Mouse (Mus musculus) forebrain, embryonic 16.5 days (tissue): ENCODE data around the gene Cd151. TPM values are rescaled to one million over a fixed set of nuclear protein-coding genes. Genes with fewer than 3 reads are reported as not detected.
A peak's percentile ranks its signal among the peaks of the same experiment; 100 is the strongest.

Source experiments
- ATAC-seq: fragments of 200-750 bp; cut with Nextera tagmentation; 2 replicates; pipeline ENCODE4 v1.8.0; 2017; ENCODE audit warnings: mild to moderate bottlenecking, moderate library complexity
- H3K27ac ChIP-seq: fragments of 300-500 bp; sonication (generic); 2 replicates; pipeline ENCODE4 v1.5.1; 2014; ENCODE audit warnings: low read length, control low read depth
- H3K27me3 ChIP-seq: fragments of 300-500 bp; sonication (generic); replicated peaks from 2 replicates; pipeline ENCODE4 v1.6.1; 2014; ENCODE audit warnings: low read length; ENCODE audit not compliant: control insufficient read depth, insufficient read depth
- H3K36me3 ChIP-seq: fragments of 300-500 bp; sonication (generic); 2 replicates; pipeline ENCODE4 v1.6.1; 2014; ENCODE audit not compliant: control insufficient read depth, insufficient read depth
- H3K4me1 ChIP-seq: fragments of 300-500 bp; sonication (generic); replicated peaks from 2 replicates; pipeline ENCODE4 v1.6.1; 2014; ENCODE audit warnings: low read length; ENCODE audit not compliant: control insufficient read depth, insufficient read depth
- H3K4me2 ChIP-seq: fragments of 300-500 bp; sonication (generic); 2 replicates; pipeline ENCODE4 v1.6.1; 2014; ENCODE audit warnings: mild to moderate bottlenecking, low read length, control low read depth
- H3K4me3 ChIP-seq: fragments of 300-500 bp; sonication (generic); replicated peaks from 2 replicates; pipeline ENCODE4 v1.5.1; 2014; ENCODE audit warnings: mild to moderate bottlenecking, low read length, control low read depth
- H3K9ac ChIP-seq: fragments of 300-500 bp; sonication (generic); replicated peaks from 2 replicates; pipeline ENCODE4 v1.6.1; 2014; ENCODE audit warnings: low read depth, low read length, control low read depth
- H3K9me3 ChIP-seq: fragments of 300-500 bp; sonication (generic); 2 replicates; pipeline ENCODE4 v1.6.1; 2016; ENCODE audit warnings: low read length; ENCODE audit not compliant: control insufficient read depth
- WGBS: fragments of 180-500 bp; shearing (Covaris S2); extraction: QIAGEN DNeasy Blood & Tissue Kit; methylation state at CpG from one replicate; pipeline ENCODE4 v1.1.7; 2014; 5-methylcytosine and 5-hydroxymethylcytosine counted together
- polyA plus RNA-seq: library from polyadenylated mRNA; unstranded; fragments of >200 nt; fragmentation: Nextera tagmentation; extraction: Ambion mirVana; gene quantifications from 2 replicates; pipeline ENCODE4 v1.2.1, GENCODE M21; 2015

Gene Cd151
- polyA plus RNA-seq, 1 experiment from 2014 or later = 20.8 TPM

DNA sequence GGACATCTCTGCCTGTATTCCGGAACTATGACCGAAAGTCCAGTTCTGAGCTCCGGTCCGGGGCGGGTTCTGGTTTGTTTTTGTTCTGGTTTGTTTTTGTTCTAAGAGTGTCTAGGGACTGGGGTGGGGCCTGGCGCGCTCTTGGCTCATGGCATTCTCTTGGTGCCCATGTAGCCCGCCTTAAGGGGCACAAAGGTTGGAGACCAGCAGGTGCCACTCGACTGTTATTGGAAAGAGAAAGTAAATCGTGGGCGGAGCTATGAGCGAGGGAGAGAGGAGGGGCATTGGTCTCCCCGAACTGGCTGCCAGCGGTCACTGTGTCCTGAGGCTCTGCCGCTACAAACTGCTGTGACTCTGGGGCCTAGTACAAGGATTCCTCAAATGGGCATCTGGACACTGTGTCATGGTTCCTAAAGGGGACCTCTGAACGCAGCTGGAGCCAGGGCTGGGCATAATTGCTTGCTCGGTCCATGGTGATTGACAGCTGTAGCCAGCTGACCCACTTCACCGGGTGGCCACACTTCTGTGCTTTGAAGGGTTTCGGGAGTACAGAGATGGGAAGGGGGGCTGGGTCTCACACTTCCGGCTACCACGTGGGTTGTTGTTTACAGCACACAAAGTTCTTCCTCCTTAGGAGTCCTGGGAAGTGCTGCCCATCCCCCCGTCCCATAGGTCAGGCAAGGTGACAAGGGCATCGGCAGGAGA lies 11.4 kb upstream of the Cd151 start:
- WGBS = 2% methylated on average over 23 of the region's 23 CpGs
- Histone ChIP-seq H3K27ac (peak overlapping the region; percentile 58; the same call in 1 of the 2 replicates), H3K9me3 (no peaks in the 10 kb centered on the region), H3K4me2 (peak overlapping the region; percentile 97), H3K27me3 (peaks cover 5% of the 10 kb centered on the region), H3K36me3 (peaks cover 9% of the 10 kb centered on the region), H3K9ac (peak overlapping the region; percentile 77), H3K4me1 (peaks cover 16% of the 10 kb centered on the region), H3K4me3 (peak overlapping the region; percentile 71)
- ATAC-seq = peak; percentile 26

DNA sequence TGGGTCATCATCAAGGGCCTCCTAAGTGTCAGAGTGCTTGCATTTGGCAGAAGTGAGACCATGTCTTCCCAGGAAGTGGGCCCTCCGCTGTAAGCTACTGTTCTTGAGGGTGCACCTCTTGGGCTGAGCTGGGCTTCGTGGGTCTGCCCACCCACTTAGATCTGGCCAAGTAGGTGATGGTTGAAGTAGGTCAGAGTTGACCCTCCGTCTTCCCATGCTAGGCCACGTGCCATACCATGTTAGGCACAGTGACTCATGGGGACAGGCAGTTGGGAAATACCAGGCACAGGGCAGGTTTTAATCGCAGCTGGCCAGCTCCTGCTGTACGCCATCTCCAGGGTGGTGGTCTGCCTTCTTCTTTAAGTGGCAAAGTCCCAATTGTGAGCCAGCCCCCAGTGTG lies 10.5 kb upstream of the Cd151 start:
- no peak for ATAC-seq
- H3K27ac ChIP-seq = no peak overlapping the region
- no peaks in the 10 kb centered on the region for H3K9me3 ChIP-seq
- H3K9ac ChIP-seq = no peak overlapping the region
- H3K4me1 ChIP-seq = peaks cover 20% of the 10 kb centered on the region
- no peak overlapping the region for H3K4me2 ChIP-seq
- 89% methylated on average over 6 of the region's 6 CpGs for WGBS
- peaks cover under 1% of the 10 kb centered on the region for H3K36me3 ChIP-seq
- peaks cover 15% of the 10 kb centered on the region for H3K27me3 ChIP-seq
- H3K4me3 ChIP-seq = no peak overlapping the region

DNA sequence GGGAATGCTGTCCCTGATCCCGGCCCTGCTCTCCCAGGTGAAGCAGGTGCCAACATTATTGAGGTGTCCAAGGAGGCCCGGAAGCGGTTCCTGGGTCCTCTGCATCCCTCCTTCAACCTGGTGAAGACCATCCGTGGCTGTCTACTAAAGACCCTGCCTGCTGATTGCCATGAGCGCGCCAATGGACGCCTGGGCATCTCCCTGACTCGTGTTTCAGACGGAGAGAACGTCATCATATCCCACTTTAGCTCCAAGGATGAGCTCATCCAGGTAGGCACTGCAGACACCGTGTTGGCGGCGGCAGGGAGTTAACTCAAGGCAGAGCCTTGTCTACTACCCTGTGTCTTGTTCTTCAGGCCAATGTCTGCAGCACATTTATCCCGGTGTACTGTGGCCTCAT lies 10.0 kb upstream of the Cd151 start:
- H3K9ac ChIP-seq = no peak overlapping the region
- H3K4me2 ChIP-seq = no peak overlapping the region
- ATAC-seq = no peak
- H3K9me3 ChIP-seq = no peaks in the 10 kb centered on the region
- H3K27me3 ChIP-seq = peaks cover 16% of the 10 kb centered on the region
- no peak overlapping the region for H3K27ac ChIP-seq
- WGBS = 91% methylated on average over 14 of the region's 14 CpGs
- peaks cover 22% of the 10 kb centered on the region for H3K4me1 ChIP-seq
- H3K4me3 ChIP-seq = no peak overlapping the region
- no peaks in the 10 kb centered on the region for H3K36me3 ChIP-seq

DNA sequence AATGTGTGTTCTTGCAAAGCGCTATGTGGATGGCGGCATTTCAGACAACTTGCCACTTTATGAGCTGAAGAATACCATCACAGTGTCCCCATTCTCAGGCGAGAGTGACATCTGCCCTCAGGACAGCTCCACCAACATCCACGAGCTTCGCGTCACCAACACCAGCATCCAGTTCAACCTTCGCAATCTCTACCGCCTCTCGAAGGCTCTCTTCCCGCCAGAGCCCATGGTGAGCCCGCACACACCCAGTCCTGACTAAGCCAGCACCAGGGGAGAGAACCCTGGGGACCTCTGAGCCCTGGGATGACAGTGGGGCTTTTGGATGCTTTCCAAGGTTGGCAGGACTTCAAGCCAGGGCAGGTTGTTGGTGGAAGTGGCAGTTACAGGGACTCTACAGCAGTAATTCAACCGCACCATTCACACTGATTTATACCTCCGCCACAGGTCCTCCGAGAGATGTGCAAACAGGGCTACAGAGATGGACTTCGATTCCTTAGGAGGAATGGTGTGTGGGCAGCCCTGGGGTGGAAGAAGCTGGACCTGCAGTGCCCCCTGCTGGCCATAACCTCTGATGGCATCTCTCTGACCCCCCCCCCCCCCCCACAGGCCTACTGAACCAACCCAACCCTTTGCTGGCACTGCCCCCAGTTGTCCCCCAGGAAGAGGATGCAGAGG lies 9.1 kb upstream of the Cd151 start:
- H3K27me3 ChIP-seq = peaks cover 25% of the 10 kb centered on the region
- H3K4me1 ChIP-seq = peaks cover 22% of the 10 kb centered on the region
- H3K9me3 ChIP-seq = no peaks in the 10 kb centered on the region
- ATAC-seq = no peak
- no peak overlapping the region for H3K27ac ChIP-seq
- no peak overlapping the region for H3K9ac ChIP-seq
- H3K36me3 ChIP-seq = no peaks in the 10 kb centered on the region
- H3K4me3 ChIP-seq = no peak overlapping the region
- no peak overlapping the region for H3K4me2 ChIP-seq
- 73% methylated on average over 15 of the region's 15 CpGs for WGBS

DNA sequence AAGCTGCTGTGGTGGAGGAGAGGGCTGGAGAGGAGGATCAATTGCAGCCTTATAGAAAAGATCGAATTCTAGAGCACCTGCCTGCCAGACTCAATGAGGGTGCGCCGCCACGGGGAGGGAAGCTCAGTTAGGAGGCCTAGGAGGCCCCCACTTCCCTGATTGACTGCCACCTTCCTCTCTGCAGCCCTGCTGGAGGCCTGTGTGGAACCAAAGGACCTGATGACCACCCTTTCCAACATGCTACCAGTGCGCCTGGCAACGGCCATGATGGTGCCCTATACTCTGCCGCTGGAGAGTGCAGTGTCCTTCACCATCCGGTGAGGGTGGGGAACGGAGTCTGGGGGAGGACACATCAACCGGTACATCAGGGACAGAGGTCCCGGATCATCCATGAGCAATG lies 8.5 kb upstream of the Cd151 start:
- Histone ChIP-seq H3K36me3 (no peaks in the 10 kb centered on the region), H3K27me3 (peaks cover 30% of the 10 kb centered on the region), H3K9me3 (no peaks in the 10 kb centered on the region), H3K27ac (no peak overlapping the region), H3K9ac (no peak overlapping the region), H3K4me2 (no peak overlapping the region), H3K4me1 (peaks cover 22% of the 10 kb centered on the region), H3K4me3 (no peak overlapping the region)
- no peak for ATAC-seq
- 95% methylated on average over 11 of the region's 11 CpGs for WGBS

DNA sequence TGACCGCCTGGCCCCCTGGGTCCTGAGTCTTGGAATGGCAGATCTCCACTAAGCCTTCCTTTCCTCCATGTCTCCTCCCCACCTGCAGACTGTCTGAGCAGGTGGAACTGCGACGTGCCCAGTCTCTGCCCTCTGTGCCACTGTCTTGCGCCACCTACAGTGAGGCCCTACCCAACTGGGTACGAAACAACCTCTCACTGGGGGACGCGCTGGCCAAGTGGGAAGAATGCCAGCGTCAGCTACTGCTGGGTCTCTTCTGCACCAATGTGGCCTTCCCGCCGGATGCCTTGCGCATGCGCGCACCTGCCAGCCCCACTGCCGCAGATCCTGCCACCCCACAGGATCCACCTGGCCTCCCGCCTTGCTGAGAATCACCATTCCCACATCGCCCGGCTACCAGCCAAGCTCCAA lies 7.9 kb upstream of the Cd151 start:
- Histone ChIP-seq H3K27me3 (peaks cover 37% of the 10 kb centered on the region), H3K4me1 (peaks cover 21% of the 10 kb centered on the region), H3K9me3 (no peaks in the 10 kb centered on the region), H3K4me2 (no peak overlapping the region), H3K27ac (no peak overlapping the region), H3K9ac (no peak overlapping the region), H3K36me3 (no peaks in the 10 kb centered on the region), H3K4me3 (no peak overlapping the region)
- 91% methylated on average over 17 of the region's 17 CpGs for WGBS
- ATAC-seq = no peak

DNA sequence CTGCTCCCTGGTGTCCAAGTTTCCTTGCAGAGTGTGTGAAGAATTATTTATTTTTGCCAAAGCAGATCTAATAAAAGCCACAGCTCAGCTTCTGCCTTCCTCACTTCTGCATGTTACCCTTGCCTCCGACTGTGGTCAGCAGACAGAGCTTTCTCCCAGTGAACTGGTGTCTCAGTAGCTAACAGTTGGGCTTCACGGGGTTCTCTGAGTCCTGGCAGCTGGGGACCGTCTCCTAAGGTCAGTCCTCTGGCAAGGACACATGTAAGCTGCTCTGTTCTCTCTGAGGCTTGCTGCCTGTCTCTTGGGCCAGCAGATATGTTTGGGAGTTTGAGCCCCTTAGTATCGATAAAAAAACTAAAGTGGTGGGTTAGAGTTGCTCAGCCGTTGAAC lies 7.2 kb upstream of the Cd151 start:
- H3K27me3 ChIP-seq = peaks cover 44% of the 10 kb centered on the region
- no peak overlapping the region for H3K4me2 ChIP-seq
- no peak for ATAC-seq
- peaks cover 18% of the 10 kb centered on the region for H3K4me1 ChIP-seq
- H3K36me3 ChIP-seq = no peaks in the 10 kb centered on the region
- no peak overlapping the region for H3K9ac ChIP-seq
- H3K27ac ChIP-seq = no peak overlapping the region
- 78% methylated on average over 5 of the region's 5 CpGs for WGBS
- H3K4me3 ChIP-seq = no peak overlapping the region
- H3K9me3 ChIP-seq = no peaks in the 10 kb centered on the region

DNA sequence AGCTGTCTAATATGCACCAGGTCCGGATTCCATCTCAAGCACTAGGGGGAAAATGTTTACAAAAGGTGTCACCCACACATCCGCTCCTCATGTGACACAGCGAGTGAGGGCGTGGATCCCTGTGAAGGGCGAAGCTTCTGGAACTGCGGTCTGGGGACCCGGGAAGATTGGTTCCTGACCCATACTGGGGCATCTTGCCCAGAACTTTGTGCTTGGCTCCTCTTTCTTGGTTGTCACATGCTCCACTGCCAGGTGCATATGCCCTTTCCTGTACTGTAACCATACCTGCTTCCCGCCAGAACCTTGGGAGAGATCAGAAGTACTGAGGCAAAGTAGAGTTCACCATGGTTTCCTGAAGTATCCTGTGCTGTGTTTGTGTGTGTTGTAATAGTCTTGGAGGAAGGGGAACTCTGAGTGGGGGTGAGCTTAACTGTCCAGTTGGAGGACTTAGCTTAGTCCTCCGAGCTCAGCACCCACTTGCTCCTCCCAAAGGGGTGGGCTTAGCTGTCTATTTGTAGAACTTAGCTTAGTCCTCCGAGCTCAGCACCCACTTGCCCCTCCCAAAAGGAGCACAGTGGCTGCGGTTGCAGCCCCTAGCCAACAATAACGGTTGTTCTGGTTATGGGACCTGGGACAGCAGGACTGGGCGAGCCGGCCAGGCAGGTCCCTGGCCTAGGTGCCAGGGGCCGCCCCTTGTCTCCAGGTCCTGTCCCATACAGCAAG lies 6.6 kb upstream of the Cd151 start, which contains the start of gene Cracr2b:
Gene Cracr2b, plus strand, starts transcription at position 704 of the 723 bp plus-strand sequence.
- Histone ChIP-seq H3K36me3 (no peaks in the 10 kb centered on the region), H3K4me1 (peaks cover 19% of the 10 kb centered on the region), H3K4me2 (peak within 1 kb of the TSS; percentile 54), H3K27me3 (peaks cover 49% of the 10 kb centered on the region), H3K27ac (no peak within 1 kb of the TSS), H3K4me3 (peak within 1 kb of the TSS; percentile 36), H3K9me3 (no peaks in the 10 kb centered on the region), H3K9ac (peak within 1 kb of the TSS; percentile 38)
- 71% methylated on average over 15 of the region's 15 CpGs for WGBS
- ATAC-seq = no peak
